Mouse (Mus musculus) CD8-positive naive resting alpha-beta T cell, adult 57 days (primary cell): ENCODE results near the gene Pim3. TPM values are rescaled to one million over a fixed set of nuclear protein-coding genes. Genes with fewer than 3 reads are reported as not detected.

Experiments used
- total RNA-seq: library from RNA; stranded (reverse); gene quantifications from one replicate; pipeline ENCODE4 v1.2.4, GENCODE M21; 2023

The Pim3 gene
- 67.4 TPM for total RNA-seq

DNA sequence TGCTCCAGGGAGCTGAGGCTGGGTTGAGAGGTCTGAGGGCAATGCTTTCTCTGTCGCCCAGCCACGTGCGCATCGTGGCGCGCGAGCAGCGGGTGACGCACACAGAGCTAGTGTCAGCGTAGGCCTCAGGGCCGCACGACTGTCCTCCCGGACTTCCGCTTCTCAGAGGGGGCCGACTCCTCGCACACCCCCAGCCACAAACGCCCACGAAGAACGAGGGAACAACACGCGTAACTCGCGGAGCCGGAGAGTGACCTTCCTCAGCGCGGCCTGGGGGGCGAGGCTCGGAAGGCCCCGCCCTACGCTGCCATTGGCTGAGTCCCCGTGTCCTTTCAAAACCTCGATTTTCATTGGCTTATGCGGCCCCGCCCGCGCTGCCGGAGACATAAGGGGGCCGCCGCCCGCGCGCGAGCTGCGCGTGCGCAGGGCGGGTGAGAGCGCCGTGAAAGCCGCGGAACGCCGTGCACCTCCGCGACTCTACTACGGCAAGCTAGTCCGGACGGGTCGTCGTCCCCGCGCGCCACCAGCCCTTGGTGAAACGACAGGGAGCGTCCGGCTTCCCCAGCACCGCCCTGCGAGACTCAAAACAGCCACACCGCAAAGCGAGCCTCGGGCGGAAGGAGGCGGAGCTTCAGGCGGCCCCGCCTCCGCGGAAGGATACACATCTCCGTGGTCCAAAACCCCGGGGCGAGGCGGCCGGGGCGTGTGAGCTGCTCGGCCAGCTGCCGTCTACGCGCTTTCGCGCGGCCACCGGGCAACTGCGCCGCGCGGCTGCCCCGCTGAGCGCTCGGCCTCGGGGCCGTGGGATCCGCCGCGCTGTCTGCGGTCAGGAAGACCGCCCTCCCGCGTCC, at the start of gene Pim3:
Gene Pim3, plus strand, starts transcription at position 415 of the 851 bp plus-strand sequence.

DNA sequence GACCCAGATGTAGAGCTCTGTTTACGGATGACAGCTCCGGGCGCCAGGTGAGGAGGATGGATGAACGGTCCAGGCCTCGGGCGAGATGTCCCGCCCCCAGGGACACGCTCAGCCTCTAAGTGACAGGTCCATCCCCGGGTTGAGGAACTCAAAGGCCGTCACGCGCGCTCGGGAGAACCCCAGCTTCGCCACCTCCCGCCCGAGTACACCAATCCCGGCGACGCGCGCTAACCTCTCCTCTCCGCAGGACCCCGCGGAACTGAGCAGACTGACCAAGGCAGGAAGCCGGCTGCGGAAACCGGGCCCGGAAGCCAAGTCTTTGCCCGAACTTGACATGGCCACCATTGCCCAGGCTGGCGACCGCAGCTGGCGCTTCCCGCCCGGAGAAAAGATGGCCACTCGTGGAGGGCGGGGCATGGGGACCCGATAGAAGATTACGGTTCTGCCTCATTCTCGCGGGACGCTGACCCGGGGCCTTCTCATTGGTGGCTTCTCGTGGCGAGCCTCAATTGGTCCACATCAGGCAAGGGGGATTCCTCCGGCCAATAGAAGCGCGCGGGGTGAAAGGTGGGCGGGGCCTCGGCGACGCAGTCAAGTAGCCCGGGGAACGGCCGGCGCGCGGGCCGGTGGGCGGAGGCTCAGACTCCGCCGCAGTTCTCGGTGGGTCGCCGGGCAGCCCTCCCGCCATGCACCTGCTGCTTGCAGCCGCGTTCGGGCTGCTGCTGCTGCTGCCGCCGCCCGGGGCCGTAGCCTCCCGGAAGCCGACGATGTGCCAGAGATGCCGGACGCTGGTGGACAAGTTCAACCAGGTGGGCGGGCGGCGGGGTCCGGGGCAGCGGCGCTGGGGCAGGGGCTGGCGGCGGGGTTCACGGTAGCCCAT, 42.7 kb upstream of the Pim3 start, which contains the start of the genes Alg12 and Creld2:
Gene Alg12, minus strand, starts transcription at position 293 of the 880 bp plus-strand sequence.
Gene Creld2, plus strand, starts transcription at position 621 of the 880 bp plus-strand sequence.

Other genes starting within 250 kb of the Pim3 start
- 134 TPM for gene Brd1, start 128.0 kb upstream of the Pim3 start, total RNA-seq
- gene Zbed4, start 110.5 kb upstream of the Pim3 start, total RNA-seq: 19.6 TPM
- gene Alg12, start 42.9 kb upstream of the Pim3 start, total RNA-seq: 17.0 TPM
- gene Creld2, start 42.5 kb upstream of the Pim3 start, total RNA-seq: 23.9 TPM
- not detected for gene Ttll8, start 92.2 kb downstream of the Pim3 start, total RNA-seq
- not detected for gene Mlc1, start 116.8 kb downstream of the Pim3 start, total RNA-seq
- not detected for gene Mov10l1, start 120.7 kb downstream of the Pim3 start, total RNA-seq
- not detected for gene Panx2, start 197.5 kb downstream of the Pim3 start, total RNA-seq
- 39.5 TPM for gene Trabd, start 212.9 kb downstream of the Pim3 start, total RNA-seq
- gene Selenoo, start 226.9 kb downstream of the Pim3 start, total RNA-seq: 22.8 TPM